Mouse (Mus musculus) embryo, embryonic 9.5 days (tissue): ENCODE measurements around the gene Slc35a2.
"Not testable (repeated sequence)": the region's sequence is repeated elsewhere in the genome, so short reads cannot be mapped to it uniquely, and the experiment has no call there.

Source experiments
- DNase-seq: peaks from one replicate; pipeline ENCODE4 v3.0.0-alpha.2; 2017; ENCODE audit errors: extremely low spot score

Gene Slc35a2

GRCm38 (mm10) chrX:7907735-7908134 lies 23.9 kb downstream of the Slc35a2 start, which contains the start of gene Gm10491:
TSS of gene Gm10491 (minus strand) at chrX:7907835.
- no peak for DNase-seq

- not testable (repeated sequence) for DNase-seq
These were observed 25.4 kb downstream of the Slc35a2 start, which contains the start of gene Gm10490 for GRCm38 (mm10) chrX:7909242-7909641. TSS of gene Gm10490 (plus strand) at chrX:7909542.

- DNase-seq = no peak
These were observed 26.6 kb downstream of the Slc35a2 start for GRCm38 (mm10) chrX:7910473-7910872.

GRCm38 (mm10) chrX:7915669-7916068 lies 31.8 kb downstream of the Slc35a2 start:
- DNase-seq = not testable (repeated sequence)

- not testable (repeated sequence) for DNase-seq
These were observed 34.1 kb downstream of the Slc35a2 start for GRCm38 (mm10) chrX:7917960-7918359.

GRCm38 (mm10) chrX:7919601-7920383 lies 36.0 kb downstream of the Slc35a2 start, which contains the start of gene Pcsk1n:
TSS of gene Pcsk1n (plus strand) at chrX:7919822.
- DNase-seq = peak; percentile 35

- peak; percentile 18 for DNase-seq
These were observed 38.2 kb downstream of the Slc35a2 start for GRCm38 (mm10) chrX:7922032-7922431.

GRCm38 (mm10) chrX:7926266-7926665 lies 42.4 kb downstream of the Slc35a2 start:
- DNase-seq = no peak

- DNase-seq = no peak
These were observed 43.3 kb downstream of the Slc35a2 start for GRCm38 (mm10) chrX:7927116-7927515.

GRCm38 (mm10) chrX:7928270-7928790 lies 44.5 kb downstream of the Slc35a2 start, which contains the start of gene Eras:
TSS of gene Eras (minus strand) at chrX:7928607.
- no peak for DNase-seq

- no peak for DNase-seq
These were observed 53.0 kb downstream of the Slc35a2 start for GRCm38 (mm10) chrX:7936874-7937273.

- no peak for DNase-seq
These were observed 53.8 kb downstream of the Slc35a2 start for GRCm38 (mm10) chrX:7937667-7938066.
